Mouse (Mus musculus) right cerebral cortex, postnatal 25 days (tissue): ENCODE data around the gene 4930556J24Rik.
A peak's percentile ranks its signal among the peaks of the same experiment; 100 is the strongest.
"Not testable (repeated sequence)": the region's sequence is repeated elsewhere in the genome, so short reads cannot be mapped to it uniquely, and the experiment has no call there.

ENCODE experiments used
- DNase-seq: peaks from one replicate; pipeline ENCODE4 v3.0.0; 2022

The 4930556J24Rik gene

DNA sequence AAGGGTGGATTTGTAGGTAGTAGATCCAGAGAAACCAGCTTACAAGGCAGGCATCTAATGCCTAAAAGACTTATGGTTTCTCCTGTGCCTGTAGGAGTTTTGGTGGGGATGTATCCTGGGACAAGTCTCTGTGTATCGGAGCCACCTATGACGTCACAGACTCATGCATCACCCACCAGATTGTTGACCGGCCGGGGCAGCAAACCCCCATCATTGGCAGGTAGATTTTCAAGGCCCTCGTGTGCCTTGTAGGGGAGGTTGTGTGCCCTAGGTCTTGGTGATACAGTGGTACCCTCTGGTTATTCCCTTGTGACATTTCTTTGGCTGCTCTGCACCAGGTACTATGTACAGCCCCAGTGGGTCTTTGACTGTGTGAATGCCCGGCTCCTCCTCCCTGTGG is at the start of gene 4930556J24Rik:
Gene 4930556J24Rik, minus strand, starts transcription at position 101 of the 400 bp plus-strand sequence.
- DNase-seq = no peak

DNA sequence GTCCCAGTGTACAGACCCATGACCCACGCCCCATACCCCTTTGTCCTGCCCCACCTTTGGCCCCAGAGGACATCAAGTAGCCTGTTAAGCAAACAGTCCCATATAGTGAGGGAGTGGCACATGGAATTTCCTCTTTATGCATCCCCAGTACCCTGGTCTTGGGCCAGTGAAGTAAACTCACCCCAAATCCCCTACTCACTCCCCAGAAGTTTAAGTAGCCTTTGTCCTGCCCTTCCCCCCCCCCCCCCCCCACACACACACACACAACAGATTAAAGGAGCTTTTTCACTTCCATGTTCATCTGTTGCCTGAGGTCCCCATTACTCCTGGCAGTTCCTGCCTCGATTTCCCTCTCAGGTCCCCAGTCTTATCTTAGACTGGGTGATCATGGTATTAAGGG is 46.7 kb upstream of the 4930556J24Rik start:
- DNase-seq = no peak

DNA sequence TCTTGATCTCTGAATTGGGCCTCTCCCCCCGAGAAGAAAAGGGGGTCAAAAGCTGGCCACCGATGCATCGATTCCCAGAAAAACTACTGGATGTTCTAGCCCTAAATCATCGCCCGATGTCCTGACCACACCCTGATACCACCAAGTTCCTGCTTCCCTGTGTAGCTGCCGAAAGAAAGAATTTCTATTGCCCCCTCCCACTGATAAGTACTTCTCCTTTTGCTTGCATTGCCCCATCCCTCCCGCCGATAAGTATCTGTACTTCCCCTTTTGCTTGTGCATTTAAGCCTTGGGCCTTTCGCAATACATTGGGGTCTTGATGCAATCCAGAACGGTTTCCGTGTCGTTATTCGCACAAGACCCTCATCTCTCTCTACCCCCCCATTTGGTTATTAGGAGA is 45.5 kb upstream of the 4930556J24Rik start:
- not testable (repeated sequence) for DNase-seq

DNA sequence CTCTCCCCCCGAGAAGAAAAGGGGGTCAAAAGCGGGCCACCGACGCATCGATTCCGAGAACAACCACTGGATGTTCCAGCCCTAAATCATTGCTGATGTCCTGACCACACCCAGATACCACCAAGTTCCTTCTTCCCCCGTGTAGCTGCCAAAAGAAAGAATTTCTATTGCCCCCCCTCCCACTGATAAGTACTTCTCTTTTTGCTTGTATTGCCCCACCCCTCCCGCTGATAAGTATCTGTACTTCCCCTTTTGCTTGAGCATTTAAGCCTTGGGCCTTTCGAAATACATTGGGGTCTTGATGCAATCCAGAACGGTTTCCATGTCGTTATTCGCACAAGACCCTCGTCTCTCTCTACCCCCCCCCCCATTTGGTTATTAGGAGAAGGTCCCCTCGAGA is 39.2 kb upstream of the 4930556J24Rik start:
- not testable (repeated sequence) for DNase-seq

DNA sequence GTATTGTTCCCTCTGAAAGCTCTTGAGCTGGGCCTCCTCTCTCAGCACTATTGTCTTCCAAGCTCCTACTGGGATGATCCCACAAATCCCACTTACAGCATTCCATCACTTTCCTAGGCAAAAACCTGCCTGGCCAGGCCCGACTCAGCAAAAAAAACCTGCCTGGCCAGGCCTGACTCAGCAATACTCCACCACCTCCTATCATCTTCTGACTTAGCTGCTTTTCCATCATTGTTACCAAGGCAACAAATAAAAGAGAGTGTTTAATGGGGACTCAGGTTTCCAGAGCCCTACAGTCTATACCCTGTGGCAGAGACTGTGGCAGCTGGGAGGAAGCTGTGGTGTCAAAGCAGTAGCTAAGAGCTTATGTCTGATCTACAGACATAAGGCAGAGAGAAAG is 36.0 kb upstream of the 4930556J24Rik start:
- no peak for DNase-seq

DNA sequence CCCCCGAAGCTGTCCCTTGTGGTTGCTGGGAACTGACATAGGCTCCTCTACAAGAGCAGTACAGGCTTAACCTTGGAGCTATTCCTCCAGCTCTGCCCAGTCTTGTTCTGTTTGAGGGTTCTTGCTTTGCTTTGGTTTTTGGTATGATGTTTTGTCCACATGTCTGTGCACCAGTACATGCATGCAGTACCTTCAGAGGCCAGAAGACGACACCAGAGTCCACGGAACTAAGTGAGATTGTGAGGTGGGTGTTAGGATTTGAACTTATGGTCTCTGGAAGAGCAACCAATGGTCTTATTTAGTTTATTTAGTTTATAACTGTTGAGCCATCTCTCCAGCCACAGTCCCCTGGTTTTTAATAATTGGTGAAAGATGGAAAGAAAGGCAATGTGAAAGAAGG is 29.9 kb upstream of the 4930556J24Rik start:
- DNase-seq = no peak

DNA sequence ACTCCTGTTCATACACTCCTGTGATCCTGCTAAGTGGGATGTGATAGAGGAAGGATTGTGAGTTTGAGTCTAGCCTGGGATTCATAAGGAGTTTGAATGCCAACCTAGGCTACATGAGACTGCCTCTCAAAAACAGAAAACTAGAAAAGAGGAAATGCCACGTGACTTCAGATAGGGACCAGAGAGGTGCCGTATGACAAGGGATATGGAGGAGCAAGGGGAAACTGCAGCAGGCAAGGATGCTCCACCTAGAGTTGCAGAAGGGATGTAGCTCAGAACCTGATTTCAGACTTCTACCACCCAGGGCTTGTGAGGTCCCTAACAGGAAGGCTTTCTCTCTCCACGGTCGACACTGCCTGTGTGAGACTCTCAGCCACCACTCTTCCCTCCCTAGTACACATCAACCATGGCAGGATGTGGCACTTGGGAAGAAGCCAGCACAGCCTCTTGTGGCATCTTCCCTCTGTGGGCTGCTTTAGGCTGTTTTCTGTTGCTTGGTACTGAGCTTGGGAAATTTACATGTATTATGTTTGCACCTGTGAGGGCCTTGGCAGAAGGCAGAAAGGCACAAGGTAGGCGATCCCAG is 28.7 kb upstream of the 4930556J24Rik start:
- no peak for DNase-seq

DNA sequence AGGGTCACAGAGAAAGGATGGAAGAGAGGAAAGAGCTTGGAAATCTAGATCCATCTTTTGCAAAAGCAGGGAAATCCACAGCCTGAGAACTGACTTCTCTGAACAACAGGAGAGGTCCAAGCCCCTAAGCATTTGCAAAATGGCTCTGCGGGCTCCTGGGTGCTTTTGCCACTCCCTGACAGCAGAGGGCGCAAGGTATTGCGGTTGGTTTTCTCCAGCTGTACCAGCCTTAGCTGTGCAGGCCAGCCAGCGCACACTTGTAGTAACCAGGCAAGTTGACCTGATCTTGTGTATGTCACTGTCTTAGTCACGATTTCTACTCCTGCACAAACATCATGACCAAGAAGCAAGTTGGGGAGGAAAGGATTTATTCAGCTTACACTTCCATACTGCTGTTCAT is 25.0 kb upstream of the 4930556J24Rik start:
- peak; percentile 70 for DNase-seq

DNA sequence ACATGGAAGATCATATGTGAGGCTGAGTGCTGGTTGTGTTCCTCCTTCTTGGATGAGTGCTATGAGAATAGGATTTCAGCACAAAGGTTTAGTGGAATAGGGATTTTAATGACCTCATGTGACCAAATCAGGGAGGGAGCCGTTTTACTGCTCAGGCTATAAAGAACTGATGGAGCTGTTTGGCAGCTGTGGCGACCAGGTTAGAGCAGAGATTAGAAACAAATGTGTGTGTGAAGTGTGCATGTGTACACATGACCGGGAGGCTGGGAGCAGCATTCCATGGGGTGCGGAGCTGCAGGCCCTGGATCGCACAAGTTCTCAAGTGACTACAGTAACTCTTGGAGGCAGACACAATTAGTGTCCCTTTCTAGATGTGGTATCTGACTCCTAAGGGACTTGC is 23.0 kb upstream of the 4930556J24Rik start:
- DNase-seq = no peak

DNA sequence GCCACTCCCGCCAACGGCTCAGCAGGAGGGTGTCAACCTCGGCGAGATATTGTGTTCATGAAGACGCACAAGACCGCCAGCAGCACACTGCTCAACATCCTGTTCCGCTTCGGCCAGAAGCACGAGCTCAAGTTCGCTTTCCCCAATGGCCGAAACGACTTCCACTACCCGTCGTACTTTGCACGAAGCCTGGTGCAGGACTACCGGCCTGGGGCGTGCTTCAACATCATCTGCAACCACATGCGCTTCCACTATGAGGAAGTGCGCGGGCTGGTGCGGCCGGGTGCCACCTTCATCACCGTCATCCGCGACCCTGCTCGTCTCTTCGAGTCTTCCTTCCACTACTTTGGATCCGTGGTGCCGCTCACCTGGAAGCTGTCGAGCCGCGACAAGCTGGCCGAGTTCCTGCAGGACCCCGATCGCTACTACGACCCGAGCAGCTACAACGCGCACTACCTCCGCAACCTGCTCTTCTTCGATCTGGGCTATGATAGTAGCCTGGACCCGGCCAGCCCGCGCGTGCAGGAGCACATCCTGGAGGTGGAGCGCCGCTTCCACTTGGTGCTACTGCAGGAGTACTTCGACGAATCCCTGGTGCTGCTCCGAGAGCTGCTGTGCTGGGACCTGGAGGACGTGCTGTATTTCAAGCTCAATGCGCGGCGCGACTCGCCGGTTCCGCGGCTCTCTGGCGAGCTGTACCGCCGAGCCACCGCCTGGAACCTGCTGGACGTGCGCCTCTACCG is 21.6 kb upstream of the 4930556J24Rik start:
- DNase-seq = no peak

DNA sequence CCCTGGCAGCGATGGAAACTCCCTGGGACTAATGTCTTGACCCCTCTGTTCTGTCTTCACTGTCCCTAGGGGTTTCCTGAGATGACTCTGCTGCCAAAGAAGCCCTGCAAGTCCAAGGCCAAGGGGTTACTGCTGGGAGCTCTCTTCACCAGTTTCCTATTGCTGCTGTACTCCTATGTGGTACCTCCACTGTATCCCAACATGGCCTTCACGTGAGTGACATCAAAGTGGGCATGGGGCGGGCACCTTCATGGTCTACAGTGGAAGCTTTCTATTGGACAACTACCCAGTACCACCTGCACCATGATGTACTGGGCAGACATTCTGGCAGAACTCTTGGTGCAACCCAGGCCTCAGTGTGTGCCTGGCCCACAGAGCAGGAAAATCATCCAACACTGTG is 20.3 kb upstream of the 4930556J24Rik start:
- no peak for DNase-seq

DNA sequence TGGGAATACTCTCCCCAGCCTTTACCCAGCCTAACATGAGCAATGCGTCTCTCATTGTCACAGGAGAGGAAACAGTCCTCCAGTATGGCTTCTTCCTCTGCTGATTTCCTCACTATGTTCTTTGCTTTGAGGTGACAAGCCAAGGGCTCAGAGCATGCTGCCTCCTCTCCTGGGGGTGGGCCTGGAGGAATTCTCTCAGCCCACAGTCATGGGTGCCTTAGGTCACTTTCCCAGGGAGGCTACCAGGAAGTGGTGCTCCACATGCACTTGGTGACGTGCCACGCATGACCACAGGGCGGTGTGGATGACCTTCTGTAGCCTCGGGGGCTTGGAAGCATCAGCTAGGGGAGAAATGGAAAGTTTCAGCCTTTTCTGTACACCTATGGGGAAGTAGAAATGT is 18.9 kb upstream of the 4930556J24Rik start:
- DNase-seq = no peak

DNA sequence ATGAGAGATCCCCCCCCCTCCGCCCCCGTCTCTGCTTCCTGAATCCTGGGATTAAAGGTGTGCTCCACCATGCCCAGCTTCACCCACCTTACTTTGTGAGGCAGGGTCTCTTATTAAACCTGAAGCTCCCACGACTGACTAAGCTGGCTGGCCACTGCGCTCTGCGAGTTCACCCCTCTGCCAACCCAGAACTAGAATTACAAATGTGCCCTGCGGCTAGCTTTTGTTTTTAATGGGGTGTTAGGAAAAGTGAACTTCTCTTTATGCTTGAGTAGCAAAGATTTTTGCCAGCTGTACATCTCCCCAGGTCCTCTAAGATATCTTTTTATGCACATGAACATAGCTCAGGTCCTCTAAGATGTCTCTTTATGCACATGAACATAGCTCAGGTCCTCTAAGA is 17.3 kb upstream of the 4930556J24Rik start:
- DNase-seq = no peak

DNA sequence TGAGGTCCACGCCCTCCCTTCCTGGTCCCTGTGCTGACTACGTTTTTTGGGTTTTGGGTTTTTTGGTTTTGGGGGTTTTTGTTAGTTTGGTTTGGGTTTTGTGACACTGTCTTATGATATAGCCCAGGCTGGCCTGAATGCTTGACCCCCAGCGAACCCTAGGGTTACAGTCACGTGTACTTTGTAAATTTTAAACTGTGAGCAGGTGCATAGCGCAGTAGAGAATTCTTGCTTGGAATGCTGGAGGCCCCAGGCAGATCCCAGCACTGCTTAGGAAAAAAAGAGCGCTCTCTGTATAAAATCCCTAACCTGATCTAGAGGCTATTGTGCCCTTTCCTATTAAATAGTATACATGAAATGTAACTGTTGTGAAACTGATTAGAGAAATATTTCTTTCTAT is 16.6 kb upstream of the 4930556J24Rik start:
- DNase-seq = no peak

DNA sequence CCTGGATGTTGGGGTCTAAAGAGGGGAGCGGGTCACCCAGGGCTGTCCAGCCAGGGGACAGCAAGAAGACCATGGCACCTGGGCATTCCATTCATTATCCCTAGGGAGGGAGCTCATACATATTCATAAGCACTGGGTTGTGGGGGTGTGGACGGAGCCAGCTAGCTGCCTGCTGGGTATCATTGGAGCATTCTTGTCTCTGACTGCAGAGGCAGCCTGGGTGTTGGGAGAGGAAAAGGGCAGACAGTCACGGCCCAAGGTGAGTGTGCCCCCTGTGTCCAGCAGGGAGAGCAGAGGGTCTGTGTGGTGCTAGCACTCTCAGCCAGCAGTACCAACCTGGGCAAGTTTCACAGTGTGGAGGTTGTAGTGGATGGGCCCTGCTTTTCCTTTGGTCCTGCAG is 13.2 kb upstream of the 4930556J24Rik start:
- no peak for DNase-seq

DNA sequence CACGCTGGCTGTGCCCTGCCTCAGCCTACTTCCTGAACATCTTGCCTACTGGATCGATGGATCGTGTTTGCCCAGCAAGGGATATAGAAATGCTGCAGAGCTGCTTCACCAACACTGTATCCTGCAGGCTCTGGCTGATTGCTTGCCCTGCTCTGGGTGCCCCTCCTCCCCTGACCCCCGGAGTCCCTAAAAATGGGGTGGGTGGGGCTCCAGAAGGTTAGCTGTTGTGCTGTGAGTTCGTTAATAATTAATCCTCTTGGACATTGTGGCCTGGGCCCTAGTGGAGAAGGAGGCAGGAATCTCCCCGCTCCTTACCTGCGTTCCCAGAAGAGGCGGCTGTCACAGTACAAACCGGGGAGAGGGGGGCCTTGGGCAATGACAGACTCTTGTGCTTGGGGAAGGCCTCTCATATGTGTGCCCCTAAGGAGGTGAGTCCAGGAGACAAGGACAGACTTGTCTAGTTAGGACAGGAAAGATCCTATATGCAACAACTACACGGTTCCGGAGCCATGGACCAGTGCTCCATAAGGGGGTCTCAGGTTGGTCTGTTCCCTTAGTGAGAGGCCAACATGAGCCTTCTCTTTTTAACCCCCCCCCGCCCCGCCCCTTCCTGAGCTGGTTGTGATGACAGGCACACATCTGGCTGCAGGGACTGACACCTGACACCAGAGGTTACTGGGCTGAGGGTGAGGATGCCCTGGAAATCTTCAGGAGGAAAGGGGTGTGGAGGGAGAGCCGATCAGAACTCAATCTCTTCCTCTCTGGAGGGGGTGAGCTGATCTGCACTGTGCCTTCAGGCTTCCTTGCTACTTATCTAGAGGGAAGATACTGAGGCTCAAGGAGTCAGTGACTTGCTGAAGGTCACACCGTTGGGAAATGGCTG is 7.5 kb upstream of the 4930556J24Rik start:
- no peak for DNase-seq

DNA sequence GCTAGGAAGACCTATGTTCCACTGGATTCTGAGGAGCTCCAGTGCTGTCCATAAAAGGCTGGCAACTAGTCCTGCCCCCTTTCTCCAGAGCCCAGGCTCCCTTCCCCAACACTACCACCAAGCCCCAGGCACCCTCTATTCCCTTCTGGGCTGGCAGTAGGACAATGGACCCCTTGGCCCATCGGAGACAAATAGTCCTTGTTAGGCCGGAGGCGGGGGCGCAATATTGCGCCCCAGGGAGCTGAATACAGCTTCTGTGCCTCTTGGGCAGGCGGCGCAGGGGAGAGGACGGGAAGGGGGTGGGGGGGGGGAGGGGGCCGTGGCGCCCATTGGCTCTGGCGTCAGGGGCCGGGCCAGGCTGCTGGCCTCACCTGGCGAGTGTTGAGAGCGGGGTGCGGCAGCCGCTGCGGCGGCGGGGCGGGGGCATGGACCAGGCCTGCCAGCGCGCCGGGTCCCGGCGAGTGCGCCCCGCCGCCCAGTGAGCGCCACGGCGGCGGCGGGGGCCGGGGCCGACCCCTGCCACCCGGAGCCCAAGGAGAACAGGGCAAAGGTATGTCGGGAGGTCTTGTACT is 6.8 kb upstream of the 4930556J24Rik start, which contains the start of gene Gal3st1:
Gene Gal3st1, plus strand, starts transcription at position 346 of the 572 bp plus-strand sequence.
- peak; percentile 43 for DNase-seq

DNA sequence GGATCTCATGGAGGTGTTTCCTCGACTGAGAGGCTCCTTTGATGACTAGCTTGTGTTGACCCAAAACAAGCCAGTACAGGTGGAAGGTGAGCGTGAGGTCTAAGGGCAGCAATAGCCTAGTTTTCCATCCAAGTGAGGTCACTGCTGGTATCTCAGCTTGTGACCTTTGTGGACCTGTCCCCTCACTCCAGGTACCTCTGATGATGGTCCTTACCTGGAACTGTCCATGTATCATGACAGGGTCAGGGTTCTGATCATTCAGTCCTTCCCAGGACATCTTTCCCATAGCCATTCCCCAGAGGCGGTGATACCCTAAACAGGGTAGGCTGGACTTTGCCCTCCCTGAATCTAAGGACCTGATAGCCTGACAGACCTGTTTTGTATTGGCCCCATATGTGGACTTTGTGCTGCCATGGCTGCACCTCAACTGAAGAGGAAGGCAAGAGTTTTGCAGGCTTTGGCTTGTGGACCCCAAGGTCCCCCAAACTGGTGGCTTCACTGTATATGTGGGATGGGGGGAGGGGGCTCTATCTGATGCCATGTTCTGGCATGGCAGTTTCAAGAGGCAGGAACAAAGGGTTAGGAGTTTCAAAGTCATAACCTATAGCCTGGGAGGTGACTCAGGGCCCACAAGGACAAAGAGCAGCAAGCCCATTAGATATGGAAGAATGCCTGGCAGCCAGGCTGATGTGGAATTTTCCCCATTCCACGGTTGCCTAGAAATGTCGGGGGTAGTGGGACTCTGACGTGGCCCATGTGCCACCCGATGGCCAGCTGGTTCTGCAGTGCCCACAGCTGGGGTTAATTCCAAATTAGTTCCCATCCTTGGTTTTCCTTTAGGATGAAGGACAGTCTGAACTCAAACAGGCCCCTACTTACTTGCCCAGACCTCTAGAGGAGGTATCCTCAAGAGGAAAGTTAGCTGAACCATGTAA is 6.0 kb upstream of the 4930556J24Rik start:
- DNase-seq = no peak

DNA sequence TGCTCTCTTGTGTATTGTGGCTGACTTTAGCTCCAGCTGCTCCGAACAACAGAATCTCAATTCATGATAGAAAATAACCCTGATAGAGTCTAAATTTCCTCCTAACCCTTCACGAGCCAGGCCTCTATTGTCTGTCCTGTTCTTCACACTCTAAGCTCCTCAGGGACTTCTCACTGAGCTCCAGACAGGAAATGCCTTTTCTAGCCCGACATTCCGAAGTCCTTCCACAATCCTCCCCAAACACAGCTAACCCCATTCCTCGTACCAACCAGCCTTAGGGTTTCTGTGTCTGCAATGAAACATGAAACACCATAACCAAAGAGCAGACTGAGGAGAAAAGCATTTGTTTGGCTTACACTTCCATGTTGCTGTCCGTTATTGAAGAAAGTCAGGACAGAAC is 5.0 kb upstream of the 4930556J24Rik start:
- no peak for DNase-seq

DNA sequence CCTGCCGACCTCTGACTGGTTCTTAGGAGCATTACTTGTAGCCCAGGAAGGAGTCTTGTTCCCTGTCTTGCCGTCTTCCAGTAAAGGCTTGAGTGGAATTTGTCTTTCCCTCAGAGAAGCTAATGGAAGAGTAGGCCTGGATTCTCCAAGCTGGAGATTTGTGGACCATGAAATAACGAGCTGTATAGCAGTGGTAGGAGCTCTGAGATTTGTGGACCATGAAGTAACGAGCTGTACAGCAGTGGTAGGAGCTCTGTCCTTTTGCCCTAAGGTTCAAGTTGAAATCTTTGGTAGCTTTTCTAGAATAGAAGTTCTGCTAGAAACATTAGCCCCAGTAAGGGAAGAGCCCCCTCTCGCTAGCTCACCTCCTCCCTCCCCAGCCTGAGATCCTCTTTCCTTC is 1.8 kb upstream of the 4930556J24Rik start:
- no peak for DNase-seq

DNA sequence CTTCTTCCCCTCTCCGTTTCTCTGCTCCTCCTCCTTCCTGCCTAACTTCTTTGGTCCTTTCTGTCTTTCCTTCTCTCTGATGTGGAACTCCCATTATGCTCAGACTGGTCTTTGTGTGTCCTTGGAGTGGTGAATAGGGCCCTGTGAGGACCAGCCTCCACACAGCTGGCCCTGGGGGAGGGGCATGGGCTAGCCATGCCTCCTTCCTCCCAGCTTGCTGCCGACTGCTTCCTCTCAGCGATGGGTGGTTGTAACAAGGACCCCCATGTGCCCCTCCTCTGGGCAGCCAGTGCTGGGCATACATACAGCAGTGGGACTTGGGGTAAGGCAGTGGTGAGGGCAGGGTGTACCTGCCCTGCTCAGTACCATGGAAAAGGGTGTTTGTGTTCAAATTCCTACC is 2.3 kb downstream of the 4930556J24Rik start:
- no peak for DNase-seq

DNA sequence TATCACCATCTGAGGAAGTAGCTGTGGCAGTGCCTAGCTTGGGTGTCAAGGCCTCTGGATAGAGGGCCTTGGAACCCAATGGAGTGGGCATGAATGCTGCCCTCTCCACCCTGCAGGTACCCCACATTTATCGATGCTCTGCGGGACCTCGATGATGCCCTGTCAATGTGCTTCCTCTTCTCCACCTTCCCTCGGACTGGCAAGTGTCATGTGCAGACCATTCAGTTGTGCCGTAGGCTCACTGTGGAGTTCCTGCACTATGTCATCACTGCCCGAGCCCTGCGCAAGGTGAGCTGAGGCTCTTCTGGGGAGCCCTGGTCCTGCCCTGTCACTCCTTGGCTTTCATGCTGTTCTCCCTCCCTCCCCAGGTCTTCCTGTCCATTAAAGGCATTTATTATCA is 3.5 kb downstream of the 4930556J24Rik start:
- no peak for DNase-seq
